ENCODE assay signal across 21 mouse cellular contexts in the genomic region with DNA sequence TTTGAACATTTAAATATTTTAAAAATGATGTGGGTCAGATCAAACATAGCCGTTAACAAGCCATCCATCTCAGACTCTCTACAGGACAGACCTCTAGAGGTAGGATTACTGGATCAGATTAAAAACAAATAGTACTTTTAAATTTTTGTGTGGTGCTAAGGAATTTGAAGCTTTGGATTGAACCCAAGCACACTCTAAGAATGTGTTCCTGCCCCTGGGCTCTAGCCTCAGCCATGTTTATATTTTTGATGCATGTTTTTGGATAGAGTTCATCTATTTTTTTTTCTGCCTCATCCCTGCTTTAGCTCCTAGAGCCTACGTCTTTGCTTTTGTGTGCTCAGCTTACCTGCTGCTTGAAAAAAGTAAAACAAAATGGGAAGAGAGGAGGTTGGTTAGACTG.
"Had no signal": no experiment of that assay in that cellular context is flagged by ENCODE, and none has a peak within 500 bp of the region (broad histone marks: within the 10 kb centered on the region; RNA-seq: fewer than 3 reads in every experiment).

No protein-coding gene starts in this region.

- H3K9ac ChIP-seq: liver, embryonic 13.5 days; lung, embryonic 15.5 days; midbrain, embryonic 13.5 days; neural tube, embryonic 13.5 days; stomach, embryonic 15.5 days had no signal

- H3K4me1 ChIP-seq: lung, embryonic 15.5 days; midbrain, embryonic 10.5 days; midbrain, embryonic 13.5 days; neural tube, embryonic 13.5 days; stomach, embryonic 15.5 days had no signal

- H3K27me3 ChIP-seq: liver, embryonic 13.5 days; lung, embryonic 15.5 days; midbrain, embryonic 13.5 days; neural tube, embryonic 13.5 days; stomach, embryonic 15.5 days had no signal

- DNase-seq: kidney, postnatal 10 days; kidney, postnatal 36 days; layer of hippocampus, postnatal 36 days; liver, embryonic 13.5 days; lung, postnatal 10 days; lung, postnatal 36 days; retina, postnatal 1 day; right cerebral cortex, postnatal 25 days; spleen, adult 18-20 months; thymus, adult 2 months; thymus, postnatal 14 days; thymus, postnatal 4 days had no signal

- ATAC-seq: midbrain, embryonic 13.5 days; midbrain, embryonic 16.5 days had no signal

- H3K27ac ChIP-seq: left cerebral cortex, adult 2 months; liver, embryonic 13.5 days; lung, embryonic 15.5 days; midbrain, embryonic 10.5 days; midbrain, embryonic 13.5 days; neural tube, embryonic 13.5 days; stomach, embryonic 15.5 days had no signal

- H3K4me2 ChIP-seq: liver, embryonic 13.5 days; lung, embryonic 15.5 days; midbrain, embryonic 13.5 days; neural tube, embryonic 13.5 days; stomach, embryonic 15.5 days had no signal

- H3K9me3 ChIP-seq: liver, embryonic 13.5 days; lung, embryonic 15.5 days; midbrain, embryonic 10.5 days; midbrain, embryonic 13.5 days; neural tube, embryonic 13.5 days; stomach, embryonic 15.5 days had no signal

- H3K36me3 ChIP-seq: liver, embryonic 13.5 days; lung, embryonic 15.5 days; midbrain, embryonic 10.5 days; midbrain, embryonic 13.5 days; neural tube, embryonic 13.5 days; stomach, embryonic 15.5 days had no signal

- H3K4me3 ChIP-seq: left cerebral cortex, adult 2 months; liver, embryonic 13.5 days; lung, embryonic 15.5 days; megakaryocyte, embryonic 14.5 days; midbrain, embryonic 10.5 days; midbrain, embryonic 13.5 days; myocyte; neural tube, embryonic 13.5 days; stomach, embryonic 15.5 days had no signal
